Mouse (Mus musculus): ENCODE data around the gene Olr1. TPM values are rescaled to one million over a fixed set of nuclear protein-coding genes. Genes with fewer than 3 reads are reported as not detected.
"Not testable (repeated sequence)": the region's sequence is repeated elsewhere in the genome, so short reads cannot be mapped to it uniquely, and the experiment has no call there.

Olr1 gene
- polyA plus RNA-seq, 1 experiment from 2014 or later, result not detected

- no peak for DNase-seq (ENCODE audit: low spot score)
- Histone ChIP-seq H3K9me3 (ENCODE audit: control insufficient read depth, low read length) (no peaks in the 10 kb centered on the region), H3K4me3 (replicated peaks; ENCODE audit: low read length) (no peak overlapping the region), H3K27me3 (ENCODE audit: control insufficient read depth, insufficient read depth, low read length) (no peaks in the 10 kb centered on the region), H3K36me3 (replicated peaks; ENCODE audit: control insufficient read depth, insufficient read depth) (no peaks in the 10 kb centered on the region), H3K9ac (no peak overlapping the region), H3K4me2 (replicated peaks) (no peak overlapping the region), H3K27ac (no peak overlapping the region), H3K4me1 (replicated peaks; ENCODE audit: control insufficient read depth, insufficient read depth, low read length) (no peaks in the 10 kb centered on the region)
- no peak for ATAC-seq (ENCODE audit: low FRiP score)
- 99% methylated on average over 3 of the region's 3 CpGs for WGBS
Measured at GRCm38 (mm10) chr6:129515068-129515467, 8.1 kb upstream of the Olr1 start.

- ATAC-seq (ENCODE audit: low FRiP score), result no peak
- no peaks in the 10 kb centered on the region for H3K4me1 ChIP-seq (replicated peaks; ENCODE audit: control insufficient read depth, insufficient read depth, low read length)
- H3K9ac ChIP-seq, result no peak overlapping the region
- no peaks in the 10 kb centered on the region for H3K27me3 ChIP-seq (ENCODE audit: control insufficient read depth, insufficient read depth, low read length)
- no peak for DNase-seq (ENCODE audit: low spot score)
- 76% methylated on average over 2 of the region's 2 CpGs for whole genome bisulfite sequencing
- no peaks in the 10 kb centered on the region for H3K36me3 ChIP-seq (replicated peaks; ENCODE audit: control insufficient read depth, insufficient read depth)
- no peak overlapping the region for H3K4me2 ChIP-seq (replicated peaks)
- no peak overlapping the region for H3K4me3 ChIP-seq (replicated peaks; ENCODE audit: low read length)
- H3K9me3 ChIP-seq (ENCODE audit: control insufficient read depth, low read length), result no peaks in the 10 kb centered on the region
- no peak overlapping the region for H3K27ac ChIP-seq
Measured at GRCm38 (mm10) chr6:129514376-129514775, 7.4 kb upstream of the Olr1 start.

DNA sequence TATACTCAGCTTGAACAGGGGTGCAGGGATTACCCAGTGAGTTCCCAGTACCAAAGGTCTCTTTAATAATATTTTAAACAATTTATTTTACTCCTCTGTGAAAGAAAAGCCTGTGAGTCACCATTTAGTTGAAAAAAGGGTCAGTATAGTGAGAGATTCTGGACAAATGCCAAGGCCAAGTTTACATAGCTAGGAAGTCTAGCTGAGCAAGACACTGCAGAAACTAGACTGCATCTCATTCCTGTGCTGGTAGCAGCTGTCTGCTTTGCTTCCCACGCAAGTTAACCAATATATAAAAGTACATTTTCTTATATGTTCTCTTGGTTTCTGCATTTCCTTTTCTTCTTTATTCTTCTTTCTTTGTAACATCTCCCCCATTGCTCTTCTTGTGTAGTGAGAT is 6.4 kb upstream of the Olr1 start:
- DNase-seq (ENCODE audit: low spot score), result no peak
- no peak overlapping the region for H3K9ac ChIP-seq
- no peak for ATAC-seq (ENCODE audit: low FRiP score)
- no peak overlapping the region for H3K4me2 ChIP-seq (replicated peaks)
- no peak overlapping the region for H3K27ac ChIP-seq
- H3K9me3 ChIP-seq (ENCODE audit: control insufficient read depth, low read length), result no peaks in the 10 kb centered on the region
- 75% methylated on average over 1 of the region's 1 CpGs for WGBS
- no peak overlapping the region for H3K4me3 ChIP-seq (replicated peaks; ENCODE audit: low read length)
- H3K4me1 ChIP-seq (replicated peaks; ENCODE audit: control insufficient read depth, insufficient read depth, low read length), result no peaks in the 10 kb centered on the region
- no peaks in the 10 kb centered on the region for H3K27me3 ChIP-seq (ENCODE audit: control insufficient read depth, insufficient read depth, low read length)
- no peaks in the 10 kb centered on the region for H3K36me3 ChIP-seq (replicated peaks; ENCODE audit: control insufficient read depth, insufficient read depth)

DNA sequence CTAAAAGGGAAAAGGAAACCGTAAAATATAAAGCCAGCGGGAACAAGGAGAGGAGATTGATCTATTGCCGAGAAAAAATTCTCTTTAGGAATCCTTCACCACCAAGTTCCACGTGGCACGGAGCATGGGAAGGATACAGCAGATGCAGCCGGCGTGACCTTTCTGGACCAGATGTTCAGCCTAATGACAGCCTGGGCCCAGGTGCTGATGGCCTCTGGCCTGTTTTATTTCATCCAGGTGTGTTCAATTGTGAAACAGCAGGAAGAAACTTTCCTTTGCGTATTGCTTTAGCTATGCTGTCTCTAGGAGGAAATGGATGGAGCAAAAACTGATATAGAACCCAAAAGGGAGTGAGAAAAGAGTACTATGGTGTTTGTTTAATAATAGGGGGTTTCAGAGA is 5.9 kb upstream of the Olr1 start:
- H3K27me3 ChIP-seq (ENCODE audit: control insufficient read depth, insufficient read depth, low read length), result no peaks in the 10 kb centered on the region
- no peaks in the 10 kb centered on the region for H3K4me1 ChIP-seq (replicated peaks; ENCODE audit: control insufficient read depth, insufficient read depth, low read length)
- no peak overlapping the region for H3K9ac ChIP-seq
- no peak overlapping the region for H3K27ac ChIP-seq
- H3K9me3 ChIP-seq (ENCODE audit: control insufficient read depth, low read length), result no peaks in the 10 kb centered on the region
- H3K4me2 ChIP-seq (replicated peaks), result no peak overlapping the region
- no peak for ATAC-seq (ENCODE audit: low FRiP score)
- 81% methylated on average over 8 of the region's 8 CpGs for WGBS
- no peak overlapping the region for H3K4me3 ChIP-seq (replicated peaks; ENCODE audit: low read length)
- no peaks in the 10 kb centered on the region for H3K36me3 ChIP-seq (replicated peaks; ENCODE audit: control insufficient read depth, insufficient read depth)
- no peak for DNase-seq (ENCODE audit: low spot score)

- 76% methylated on average over 3 of the region's 3 CpGs for WGBS
- no peaks in the 10 kb centered on the region for H3K9me3 ChIP-seq (ENCODE audit: control insufficient read depth, low read length)
- no peak within 1 kb of the TSS for H3K9ac ChIP-seq
- H3K4me3 ChIP-seq (replicated peaks; ENCODE audit: low read length), result no peak within 1 kb of the TSS
- no peaks in the 10 kb centered on the region for H3K36me3 ChIP-seq (replicated peaks; ENCODE audit: control insufficient read depth, insufficient read depth)
- ATAC-seq (ENCODE audit: low FRiP score) (no peak), DNase-seq (ENCODE audit: low spot score) (no peak)
- H3K4me1 ChIP-seq (replicated peaks; ENCODE audit: control insufficient read depth, insufficient read depth, low read length), result no peaks in the 10 kb centered on the region
- H3K27me3 ChIP-seq (ENCODE audit: control insufficient read depth, insufficient read depth, low read length), result no peaks in the 10 kb centered on the region
- no peak within 1 kb of the TSS for H3K4me2 ChIP-seq (replicated peaks)
- H3K27ac ChIP-seq, result no peak within 1 kb of the TSS
Measured at GRCm38 (mm10) chr6:129512367-129512766, 5.4 kb upstream of the Olr1 start, which contains the start of gene Tmem52b. Gene Tmem52b (plus strand): TSS chr6:129512555.

DNA sequence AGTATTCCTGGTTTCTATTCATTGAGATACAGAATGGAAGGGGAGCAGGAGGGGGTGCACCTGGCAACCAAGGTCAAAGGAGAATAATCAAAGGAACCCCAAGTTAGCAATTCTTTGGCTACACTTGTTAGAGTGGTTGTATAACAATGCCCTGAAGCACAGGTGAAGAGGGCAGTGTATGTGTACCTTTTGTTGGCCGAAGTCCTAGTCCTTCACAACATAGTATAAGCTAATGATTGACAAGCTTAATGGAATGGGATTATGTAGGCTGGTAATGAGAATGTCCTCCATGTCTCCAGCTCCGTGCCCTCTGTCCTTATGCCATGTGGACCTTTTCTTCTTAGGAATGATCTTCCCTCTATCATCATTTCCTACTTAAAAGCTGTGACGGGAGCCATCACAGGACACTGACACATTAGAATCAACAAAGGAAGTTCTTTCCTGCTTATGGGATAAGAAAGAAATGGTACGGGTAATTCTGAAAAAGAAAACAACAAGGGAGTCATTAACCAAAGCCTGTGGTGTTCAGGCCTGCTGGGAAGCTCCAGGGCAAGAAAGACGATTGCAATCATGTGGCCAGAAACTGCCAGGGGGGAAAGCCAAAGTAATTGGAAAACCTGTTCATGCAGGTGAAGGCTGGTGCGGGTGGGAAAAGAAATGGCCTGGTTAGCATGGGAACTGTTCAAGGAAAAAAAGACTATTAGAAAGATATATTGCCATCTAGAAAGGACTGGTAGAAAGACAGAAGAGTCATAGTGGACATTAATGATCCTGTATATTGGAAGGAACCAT is 3.4 kb upstream of the Olr1 start:
- no peak for DNase-seq (ENCODE audit: low spot score)
- Histone ChIP-seq H3K9me3 (ENCODE audit: control insufficient read depth, low read length) (no peaks in the 10 kb centered on the region), H3K4me2 (replicated peaks) (no peak overlapping the region), H3K4me3 (replicated peaks; ENCODE audit: low read length) (no peak overlapping the region), H3K27ac (no peak overlapping the region), H3K27me3 (ENCODE audit: control insufficient read depth, insufficient read depth, low read length) (no peaks in the 10 kb centered on the region), H3K9ac (no peak overlapping the region), H3K4me1 (replicated peaks; ENCODE audit: control insufficient read depth, insufficient read depth, low read length) (no peaks in the 10 kb centered on the region), H3K36me3 (replicated peaks; ENCODE audit: control insufficient read depth, insufficient read depth) (no peaks in the 10 kb centered on the region)
- WGBS, result 79% methylated on average over 6 of the region's 6 CpGs
- no peak for ATAC-seq (ENCODE audit: low FRiP score)

DNA sequence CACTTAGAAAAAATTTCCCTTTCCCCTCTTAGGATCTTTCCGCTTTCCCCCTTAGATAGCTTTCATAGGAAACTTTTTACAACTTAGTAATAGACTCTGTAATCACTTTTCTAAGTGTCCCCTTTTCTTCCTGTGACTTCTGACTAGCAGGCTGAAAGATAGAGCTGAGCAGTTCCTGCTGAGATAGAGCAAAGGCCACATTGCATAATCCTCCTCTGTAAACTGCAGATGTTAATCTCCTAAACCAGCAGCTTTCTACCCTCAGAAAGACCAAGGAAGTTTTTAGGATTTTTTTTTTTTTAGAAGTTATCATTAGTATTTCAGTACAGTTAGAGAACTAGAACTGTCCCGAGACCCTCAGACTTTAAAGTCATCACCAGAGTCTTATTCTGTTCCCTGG is 3.5 kb downstream of the Olr1 start:
- no peaks in the 10 kb centered on the region for H3K4me1 ChIP-seq (replicated peaks; ENCODE audit: control insufficient read depth, insufficient read depth, low read length)
- H3K4me2 ChIP-seq (replicated peaks), result no peak overlapping the region
- no peaks in the 10 kb centered on the region for H3K9me3 ChIP-seq (ENCODE audit: control insufficient read depth, low read length)
- H3K36me3 ChIP-seq (replicated peaks; ENCODE audit: control insufficient read depth, insufficient read depth), result no peaks in the 10 kb centered on the region
- H3K27me3 ChIP-seq (ENCODE audit: control insufficient read depth, insufficient read depth, low read length), result no peaks in the 10 kb centered on the region
- H3K27ac ChIP-seq, result no peak overlapping the region
- H3K9ac ChIP-seq, result no peak overlapping the region
- WGBS, result 85% methylated on average over 2 of the region's 2 CpGs
- no peak for DNase-seq (ENCODE audit: low spot score)
- no peak overlapping the region for H3K4me3 ChIP-seq (replicated peaks; ENCODE audit: low read length)
- no peak for ATAC-seq (ENCODE audit: low FRiP score)

DNA sequence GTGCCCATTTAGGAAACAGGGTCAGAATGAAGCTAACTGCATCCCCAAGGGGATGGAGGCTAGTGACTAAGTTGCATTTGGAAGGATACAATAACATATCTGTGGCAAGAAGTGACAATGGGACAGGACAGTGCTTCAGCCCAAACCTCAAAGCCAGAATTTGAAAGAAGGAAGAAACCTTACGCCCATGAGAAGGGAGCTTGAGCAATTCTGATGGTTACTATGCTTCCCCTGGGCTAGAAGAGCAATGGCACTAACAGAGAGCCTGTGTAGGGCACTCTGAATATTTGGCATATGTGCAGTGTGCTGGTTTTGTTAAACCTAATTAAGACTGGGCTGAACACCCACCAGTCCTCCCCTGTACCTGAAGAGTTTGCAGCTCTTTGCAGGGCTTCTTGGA is 7.4 kb downstream of the Olr1 start:
- not testable (repeated sequence) for H3K9ac ChIP-seq; H3K27me3 ChIP-seq (ENCODE audit: control insufficient read depth, insufficient read depth, low read length); H3K9me3 ChIP-seq (ENCODE audit: control insufficient read depth, low read length); H3K4me1 ChIP-seq (replicated peaks; ENCODE audit: control insufficient read depth, insufficient read depth, low read length); H3K27ac ChIP-seq; H3K4me3 ChIP-seq (replicated peaks; ENCODE audit: low read length); ATAC-seq (ENCODE audit: low FRiP score); H3K4me2 ChIP-seq (replicated peaks); H3K36me3 ChIP-seq (replicated peaks; ENCODE audit: control insufficient read depth, insufficient read depth); DNase-seq (ENCODE audit: low spot score)
- 100% methylated on average over 1 of the region's 1 CpGs for WGBS

DNA sequence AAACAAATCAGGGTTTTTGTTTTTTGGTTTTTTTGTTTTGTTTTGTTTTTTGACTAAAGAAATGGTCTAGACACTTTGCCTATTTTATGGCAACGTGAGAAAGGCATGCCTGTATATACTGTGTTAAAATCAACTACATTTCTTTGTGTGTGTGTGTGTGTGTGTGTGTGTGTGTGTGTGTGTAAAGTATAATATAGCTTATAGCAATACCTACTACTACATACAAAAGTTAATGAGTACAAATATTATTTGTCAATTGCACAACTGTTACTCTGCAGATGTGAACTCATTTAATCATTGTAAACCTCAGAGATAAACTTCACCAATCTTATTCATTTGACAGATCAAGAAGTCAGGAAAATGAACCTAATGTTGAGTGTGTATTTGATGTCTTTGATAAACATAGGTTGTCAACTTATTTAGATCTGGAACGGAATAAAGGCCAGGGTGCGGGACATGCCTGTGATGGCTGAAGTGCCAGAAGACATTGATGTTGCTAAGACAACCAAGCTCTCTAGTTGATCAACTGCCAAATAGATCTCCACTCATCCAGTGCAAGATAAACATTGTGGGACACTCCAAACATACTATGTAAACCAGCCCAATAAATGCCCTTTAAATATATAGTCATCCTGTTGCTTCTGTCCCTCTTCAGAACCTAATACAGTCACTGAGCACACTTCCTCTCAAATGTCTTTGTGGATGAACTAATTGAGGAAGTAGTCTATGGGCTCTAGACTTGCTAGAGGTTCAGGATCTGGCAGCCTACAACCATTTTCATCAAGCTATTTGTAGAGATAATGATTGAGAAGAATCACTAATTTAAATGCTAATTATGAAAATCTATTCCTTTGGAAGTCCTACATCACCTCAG is 9.4 kb downstream of the Olr1 start:
- no peak for DNase-seq (ENCODE audit: low spot score)
- Histone ChIP-seq H3K4me2 (replicated peaks) (no peak overlapping the region), H3K36me3 (replicated peaks; ENCODE audit: control insufficient read depth, insufficient read depth) (no peaks in the 10 kb centered on the region), H3K4me1 (replicated peaks; ENCODE audit: control insufficient read depth, insufficient read depth, low read length) (no peaks in the 10 kb centered on the region), H3K27me3 (ENCODE audit: control insufficient read depth, insufficient read depth, low read length) (no peaks in the 10 kb centered on the region), H3K9me3 (ENCODE audit: control insufficient read depth, low read length) (no peaks in the 10 kb centered on the region), H3K9ac (no peak overlapping the region), H3K4me3 (replicated peaks; ENCODE audit: low read length) (no peak overlapping the region), H3K27ac (no peak overlapping the region)
- WGBS, result 91% methylated on average over 3 of the region's 3 CpGs
- no peak for ATAC-seq (ENCODE audit: low FRiP score)
